Mouse (Mus musculus) liver, embryonic 16.5 days (tissue): Measurements from ENCODE around the gene D630003M21Rik. TPM values are rescaled to one million over a fixed set of nuclear protein-coding genes. Genes with fewer than 3 reads are reported as not detected.

ENCODE experiments used
- microRNA-seq: library from miRNA; unstranded; fragments of <30 nt; microRNA quantifications from one replicate; pipeline ENCODE4, GENCODE M21; 2016
- polyA plus RNA-seq: library from polyadenylated mRNA; unstranded; fragments of >200 nt; fragmentation: Nextera tagmentation; extraction: Ambion mirVana; gene quantifications from 2 replicates; pipeline ENCODE4 v1.2.1, GENCODE M21; 2015

D630003M21Rik gene
- polyA plus RNA-seq, 1 experiment from 2014 or later, result 0.78 TPM

Small RNA genes lying within 50 kb of the gene (microRNA-seq; reads per million reads assigned to microRNA genes)
- gene Mir7685, result not detected

Other genes starting within 250 kb of the D630003M21Rik start
- 13.1 and 13.4 TPM in 2 replicates for gene Tti1, start 200.8 kb downstream of the D630003M21Rik start, polyA plus RNA-seq
- gene Rprd1b, start 200.7 kb downstream of the D630003M21Rik start, polyA plus RNA-seq, result 25.1 and 26.6 TPM in 2 replicates
- gene Tgm2, start 82.8 kb downstream of the D630003M21Rik start, polyA plus RNA-seq, result 66.2 and 74.3 TPM in 2 replicates
- not detected in 2 replicates for gene Bpi, start 28.9 kb upstream of the D630003M21Rik start, polyA plus RNA-seq
- 61.5 and 69.9 TPM in 2 replicates for gene Lbp, start 77.3 kb upstream of the D630003M21Rik start, polyA plus RNA-seq
- gene Snhg11, start 146.4 kb upstream of the D630003M21Rik start, polyA plus RNA-seq, result 1.2 and 2.6 TPM in 2 replicates
- gene Ralgapb, start 180.6 kb upstream of the D630003M21Rik start, polyA plus RNA-seq, result 4.4 and 4.7 TPM in 2 replicates